Mouse (Mus musculus) small intestine, adult 2 months (tissue): ENCODE results near the gene Pld4.

ENCODE experiments used
- CTCF ChIP-seq: fragments of 200-500 bp; IDR thresholded peaks from 2 replicates; pipeline ENCODE4 v1.5.1; 2012; ENCODE audit warnings: low read depth, mild to moderate bottlenecking, control low read depth, inconsistent platforms, low read length, moderate library complexity, mixed read lengths; ENCODE audit not compliant: insufficient replicate concordance, insufficient read length; ENCODE audit errors: extremely low read depth
- POLR2A ChIP-seq: fragments of 200-500 bp; IDR thresholded peaks from 2 replicates; pipeline ENCODE4 v1.6.1; 2012; ENCODE audit warnings: low read depth, mild to moderate bottlenecking, control low read depth, inconsistent platforms, low read length, moderate library complexity

- TF ChIP-seq CTCF (no peak), POLR2A (no peak)
Measured at GRCm38 (mm10) chr12:112769031-112769430, 8.6 kb downstream of the Pld4 start.
